Mouse (Mus musculus) heart, adult 11 months (tissue): ENCODE results near the gene Mrpl11.
A peak's percentile ranks its signal among the peaks of the same experiment; 100 is the strongest.
"Not testable (repeated sequence)": the region's sequence is repeated elsewhere in the genome, so short reads cannot be mapped to it uniquely, and the experiment has no call there.

Experiments used
- DNase-seq: peaks from one replicate; pipeline ENCODE4 v3.0.0; 2022

The Mrpl11 gene

GRCm38 (mm10) chr19:4961928-4962601 is at the start of gene Mrpl11:
Mrpl11 (plus strand) TSS chr19:4962147.
- DNase-seq: peak; percentile 98

GRCm38 (mm10) chr19:4915924-4916603 is 45.9 kb upstream of the Mrpl11 start:
- DNase-seq: peak; percentile 91

GRCm38 (mm10) chr19:4916827-4917226 is 45.1 kb upstream of the Mrpl11 start:
- DNase-seq: no peak

- DNase-seq: no peak
Observed at GRCm38 (mm10) chr19:4919652-4920051, 42.3 kb upstream of the Mrpl11 start.

- no peak for DNase-seq
Observed at GRCm38 (mm10) chr19:4925121-4925860, 36.7 kb upstream of the Mrpl11 start.

GRCm38 (mm10) chr19:4927904-4928531 is 33.9 kb upstream of the Mrpl11 start, which contains the start of gene Dpp3:
Dpp3 (minus strand) TSS chr19:4928287.
- DNase-seq: peak; percentile 100

- DNase-seq: no peak
Observed at GRCm38 (mm10) chr19:4928781-4929180, 33.2 kb upstream of the Mrpl11 start.

GRCm38 (mm10) chr19:4936896-4937295 is 25.1 kb upstream of the Mrpl11 start:
- DNase-seq: no peak

GRCm38 (mm10) chr19:4937444-4938310 is 24.3 kb upstream of the Mrpl11 start:
- no peak for DNase-seq

GRCm38 (mm10) chr19:4942551-4943252 is 19.2 kb upstream of the Mrpl11 start, which contains the start of gene Peli3:
Peli3 (minus strand) TSS chr19:4943127.
- peak; percentile 98 for DNase-seq

GRCm38 (mm10) chr19:4943253-4943588 is 18.7 kb upstream of the Mrpl11 start:
- no peak for DNase-seq

- no peak for DNase-seq
Observed at GRCm38 (mm10) chr19:4945540-4945939, 16.4 kb upstream of the Mrpl11 start.

GRCm38 (mm10) chr19:4948641-4949040 is 13.3 kb upstream of the Mrpl11 start:
- DNase-seq: not testable (repeated sequence)

- DNase-seq: no peak
Observed at GRCm38 (mm10) chr19:4968236-4968635, 6.3 kb downstream of the Mrpl11 start.

GRCm38 (mm10) chr19:4981767-4982166 is 19.8 kb downstream of the Mrpl11 start:
- DNase-seq: no peak

- peak; percentile 97 for DNase-seq
Observed at GRCm38 (mm10) chr19:4989013-4989412, 27.1 kb downstream of the Mrpl11 start.

GRCm38 (mm10) chr19:4989434-4990255 is 27.7 kb downstream of the Mrpl11 start:
- no peak for DNase-seq

GRCm38 (mm10) chr19:4990256-4990625 is 28.3 kb downstream of the Mrpl11 start, which contains the start of gene Npas4:
Npas4 (minus strand) TSS chr19:4990316.
- no peak for DNase-seq

GRCm38 (mm10) chr19:4990716-4991115 is 28.8 kb downstream of the Mrpl11 start:
- no peak for DNase-seq

GRCm38 (mm10) chr19:4992371-4992770 is 30.4 kb downstream of the Mrpl11 start:
- DNase-seq: no peak

GRCm38 (mm10) chr19:4992904-4993303 is 31.0 kb downstream of the Mrpl11 start:
- peak; percentile 98 for DNase-seq
